In genomic region chr9:107399491-107399971, GRCm38 (mm10) we compare ENCODE assay signal across 8 mouse cellular contexts. TPM values are rescaled to one million over a fixed set of nuclear protein-coding genes. Genes with fewer than 3 reads are reported as not detected.
A peak's percentile ranks its signal among the peaks of the same experiment; 100 is the strongest.
DNase-seq lines count a peak whose midpoint lies in the region; ATAC-seq and TF ChIP-seq lines count a peak whose summit lies in the region.

Gene Cacna2d2 (plus strand): TSS chr9:107399612.

- peak; percentile 53 for DNase-seq in embryonic facial prominence, embryonic 14.5 days (ENCODE audit: low spot score)
- peak; percentile 17 for DNase-seq in testis, postnatal 14 days (ENCODE audit: low spot score)

- H3K4me1 ChIP-seq in megakaryocyte, embryonic 14.5 days, result peaks cover 8% of the 10 kb centered on the region; the same call in 1 of the 2 replicates
- H3K4me1 ChIP-seq in embryonic facial prominence, embryonic 14.5 days (ENCODE audit: control insufficient read depth, insufficient read depth, low read length), result peaks cover 5% of the 10 kb centered on the region
- H3K4me1 ChIP-seq in heart, embryonic 11.5 days (ENCODE audit: control insufficient read depth, insufficient read depth, low read length), result peaks cover 4% of the 10 kb centered on the region; the same call in 1 of the 2 replicates
- H3K4me1 ChIP-seq in kidney, embryonic 14.5 days (ENCODE audit: control insufficient read depth, insufficient read depth, low read length), result peaks cover 5% of the 10 kb centered on the region
- peaks cover 16% of the 10 kb centered on the region for H3K4me1 ChIP-seq in limb, embryonic 15.5 days

- peak within 1 kb of the TSS; percentile 71 for H3K9ac ChIP-seq in embryonic facial prominence, embryonic 14.5 days (ENCODE audit: low read depth, low read length)
- peak within 1 kb of the TSS; percentile 68 for H3K9ac ChIP-seq in heart, embryonic 11.5 days (ENCODE audit: low read depth, low read length)
- peak within 1 kb of the TSS; percentile 48 for H3K9ac ChIP-seq in kidney, embryonic 14.5 days (ENCODE audit: low read depth, low read length)
- H3K9ac ChIP-seq in limb, embryonic 15.5 days, result peak within 1 kb of the TSS; percentile 50

- no peaks in the 10 kb centered on the region for H3K36me3 ChIP-seq in megakaryocyte, embryonic 14.5 days (replicated peaks; ENCODE audit: low read length)
- no peaks in the 10 kb centered on the region for H3K36me3 ChIP-seq in embryonic facial prominence, embryonic 14.5 days (ENCODE audit: control insufficient read depth, insufficient read depth, low read length)
- no peaks in the 10 kb centered on the region for H3K36me3 ChIP-seq in heart, embryonic 11.5 days (ENCODE audit: control insufficient read depth, insufficient read depth, low read length)
- H3K36me3 ChIP-seq in kidney, embryonic 14.5 days (ENCODE audit: control insufficient read depth, insufficient read depth, low read length), result no peaks in the 10 kb centered on the region
- H3K36me3 ChIP-seq in limb, embryonic 15.5 days, result no peaks in the 10 kb centered on the region
- no peaks in the 10 kb centered on the region for H3K36me3 ChIP-seq in myocyte (ENCODE audit: control insufficient read depth, insufficient read depth)

- no peak for ATAC-seq in megakaryocyte, adult 5-6 weeks (ENCODE audit: poor library complexity, severe bottlenecking)
- ATAC-seq in embryonic facial prominence, embryonic 14.5 days (ENCODE audit: low read depth), result peak; percentile 81
- peak; percentile 68 for ATAC-seq in heart, embryonic 11.5 days (replicated peaks; ENCODE audit: insufficient number of reproducible peaks, low FRiP score, low TSS enrichment)
- peak; percentile 81 for ATAC-seq in kidney, embryonic 14.5 days (ENCODE audit: low FRiP score, low TSS enrichment)
- 0 out of 2 replicates have a peak, but pooled peaks have one; percentile 37 for ATAC-seq in limb, embryonic 15.5 days (ENCODE audit: insufficient number of reproducible peaks, low FRiP score, low TSS enrichment, low read depth)

- H3K27ac ChIP-seq in embryonic facial prominence, embryonic 14.5 days (replicated peaks; ENCODE audit: low read depth, low read length), result no peak within 1 kb of the TSS
- peak within 1 kb of the TSS; percentile 72 for H3K27ac ChIP-seq in heart, embryonic 11.5 days (ENCODE audit: low read depth, low read length)
- H3K27ac ChIP-seq in kidney, embryonic 14.5 days (ENCODE audit: low read depth, low read length), result no peak within 1 kb of the TSS
- H3K27ac ChIP-seq in limb, embryonic 15.5 days, result no peak within 1 kb of the TSS

- no peaks in the 10 kb centered on the region for H3K9me3 ChIP-seq in megakaryocyte, embryonic 14.5 days
- no peaks in the 10 kb centered on the region for H3K9me3 ChIP-seq in embryonic facial prominence, embryonic 14.5 days (ENCODE audit: control insufficient read depth, low read length)
- no peaks in the 10 kb centered on the region for H3K9me3 ChIP-seq in heart, embryonic 11.5 days (replicated peaks; ENCODE audit: control insufficient read depth, low read length)
- no peaks in the 10 kb centered on the region for H3K9me3 ChIP-seq in kidney, embryonic 14.5 days (ENCODE audit: control insufficient read depth, low read length)
- no peaks in the 10 kb centered on the region for H3K9me3 ChIP-seq in limb, embryonic 15.5 days

- 3% methylated on average over 19 of the region's 54 CpGs for WGBS in embryonic facial prominence, embryonic 14.5 days
- 1% methylated on average over 26 of the region's 54 CpGs for WGBS in heart, embryonic 11.5 days (ENCODE audit: insufficient replicate concordance)
- WGBS in kidney, embryonic 14.5 days, result 1% methylated on average over 35 of the region's 54 CpGs
- under 1% methylated on average over 36 of the region's 54 CpGs for WGBS in limb, embryonic 15.5 days

- peaks cover 92% of the 10 kb centered on the region for H3K27me3 ChIP-seq in megakaryocyte, embryonic 14.5 days (replicated peaks)
- H3K27me3 ChIP-seq in embryonic facial prominence, embryonic 14.5 days (replicated peaks; ENCODE audit: control insufficient read depth, insufficient read depth, low read length), result peaks cover 63% of the 10 kb centered on the region
- H3K27me3 ChIP-seq in heart, embryonic 11.5 days (ENCODE audit: control insufficient read depth, insufficient read depth, low read length), result peaks cover 56% of the 10 kb centered on the region
- peaks cover 75% of the 10 kb centered on the region for H3K27me3 ChIP-seq in kidney, embryonic 14.5 days (ENCODE audit: control insufficient read depth, insufficient read depth, low read length)
- H3K27me3 ChIP-seq in limb, embryonic 15.5 days, result peaks cover 89% of the 10 kb centered on the region
- H3K27me3 ChIP-seq in myocyte (ENCODE audit: control insufficient read depth, insufficient read depth, insufficient read length), result peaks cover 78% of the 10 kb centered on the region

- H3K4me2 ChIP-seq in embryonic facial prominence, embryonic 14.5 days (ENCODE audit: low read depth, low read length), result peak within 1 kb of the TSS; percentile 100
- H3K4me2 ChIP-seq in heart, embryonic 11.5 days, result peak within 1 kb of the TSS; percentile 95
- peak within 1 kb of the TSS; percentile 100 for H3K4me2 ChIP-seq in kidney, embryonic 14.5 days (replicated peaks; ENCODE audit: low read depth, low read length)
- H3K4me2 ChIP-seq in limb, embryonic 15.5 days, result peak within 1 kb of the TSS; percentile 99
- no peak within 1 kb of the TSS for H3K4me2 ChIP-seq in myocyte (ENCODE audit: low read depth)

- H3K79me2 ChIP-seq in myocyte (ENCODE audit: control insufficient read depth, insufficient read depth), result no peaks in the 10 kb centered on the region

- TF ChIP-seq POLR2A in myocyte (IDR thresholded peaks at IDR 0.05; ENCODE audit: insufficient read length, low read depth), result no peak

- H3K4me3 ChIP-seq in megakaryocyte, embryonic 14.5 days (replicated peaks), result peak within 1 kb of the TSS; percentile 18
- peak within 1 kb of the TSS; percentile 68 for H3K4me3 ChIP-seq in embryonic facial prominence, embryonic 14.5 days (ENCODE audit: low read depth, low read length)
- peak within 1 kb of the TSS; percentile 80 for H3K4me3 ChIP-seq in heart, embryonic 11.5 days (ENCODE audit: low read depth, low read length)
- H3K4me3 ChIP-seq in kidney, embryonic 14.5 days (ENCODE audit: low read length), result peak within 1 kb of the TSS; percentile 74
- H3K4me3 ChIP-seq in limb, embryonic 15.5 days, result peak within 1 kb of the TSS; percentile 65
- H3K4me3 ChIP-seq in myocyte, result no peak within 1 kb of the TSS

- H3ac ChIP-seq in myocyte (ENCODE audit: control insufficient read depth, insufficient read length), result peak within 1 kb of the TSS; percentile 22

TF ChIP-seq in myocyte, 11 proteins besides CTCF, POLR2A, EP300 and RAD21:
- no peak for TF ChIP-seq E2F4 (IDR thresholded peaks at IDR 0.05; ENCODE audit: insufficient read depth)
- TF ChIP-seq SRF (IDR thresholded peaks at IDR 0.05; ENCODE audit: control insufficient read depth, insufficient read length, low read depth), result no peak
- no peak for TF ChIP-seq TCF3 (IDR thresholded peaks at IDR 0.05; ENCODE audit: insufficient read length, low read depth)
- TF ChIP-seq POLR2AphosphoS2 (IDR thresholded peaks at IDR 0.05; ENCODE audit: insufficient read length, low read depth), result no peak
- TF ChIP-seq CEBPB (IDR thresholded peaks at IDR 0.05; ENCODE audit: insufficient read depth, poor library complexity, severe bottlenecking), result no peak
TF ChIP-seq in myocyte: peak in this region for 0.

RNA-seq across cellular contexts. Expression of gene Cacna2d2, which starts in this region (rescaled TPM):
- polyA plus RNA-seq in megakaryocyte, embryonic 14.5 days (2012; ENCODE audit: insufficient read depth, low replicate concordance), result not detected in 2 replicates
- 0.04 and 0.11 TPM in 2 replicates for total RNA-seq in megakaryocyte, adult 5-6 weeks (2015)
- 0.07 and 0.12 TPM in 2 replicates for total RNA-seq in megakaryocyte, adult 5-6 weeks (2017)
- 0.88 and 0.93 TPM in 2 replicates for polyA plus RNA-seq in embryonic facial prominence, embryonic 14.5 days (2014; fragmentation: Nextera tagmentation; extraction: Ambion mirVana)
- 5.9 and 7.1 TPM in 2 replicates for polyA plus RNA-seq in heart, embryonic 11.5 days (2014; fragmentation: Nextera tagmentation; extraction: Ambion mirVana)
- polyA plus RNA-seq in kidney, embryonic 14.5 days (2014; fragmentation: Nextera tagmentation; extraction: Ambion mirVana), result 0.77 and 0.87 TPM in 2 replicates
- polyA plus RNA-seq in limb, embryonic 15.5 days (2015; fragmentation: Nextera tagmentation; extraction: Ambion mirVana), result 0.37 and 0.41 TPM in 2 replicates
- polyA plus RNA-seq in myocyte (2012; fragmentation: generic; extraction: Trizol), result 0.50 TPM

Comparison
In these comparisons a context has a peak if more than half of its experiments do, and no peak if none do; other contexts are left out.
1. Peak in DNase-seq, ATAC-seq, H3K4me3 ChIP-seq, H3K9ac ChIP-seq and H3K4me2 ChIP-seq in embryonic facial prominence, embryonic 14.5 days; RNA of the gene not detected or under 1 TPM.
2. Peak in ATAC-seq, H3K4me3 ChIP-seq, H3K9ac ChIP-seq and H3K4me2 ChIP-seq in kidney, embryonic 14.5 days; RNA of the gene not detected or under 1 TPM.
3. Peak in ATAC-seq, H3K4me3 ChIP-seq, H3K9ac ChIP-seq and H3K4me2 ChIP-seq in limb, embryonic 15.5 days; RNA of the gene not detected or under 1 TPM.